Mouse (Mus musculus) ES-Bruce4 (cell line): ENCODE measurements at regions not wholly inside any gene's neighbourhood (a gene's known extent, or its start where the extent isn't known, plus 50 kb on each side); places are given as distances from the start of the nearest gene placed in this dataset.

Experiments
- CTCF ChIP-seq: IDR thresholded peaks from one replicate; pipeline ENCODE4 v1.8.1; 2011; ENCODE audit warnings: low read depth, low read length
- EP300 ChIP-seq: IDR thresholded peaks from 2 replicates; pipeline ENCODE4 v1.6.1; 2011; ENCODE audit warnings: low read depth, low read length; ENCODE audit not compliant: insufficient read depth
- POLR2A ChIP-seq: IDR thresholded peaks from one replicate; pipeline ENCODE4 v1.8.1; 2011; ENCODE audit warnings: low read length; ENCODE audit not compliant: insufficient read depth

- TF ChIP-seq CTCF (no peak), POLR2A (no peak), EP300 (no peak)
These were observed 1905.5 kb upstream of the Gm38303 start for GRCm38 (mm10) chr3:12241026-12241425.
